ENCODE assay signal across 8 mouse cellular contexts in genomic region chr15:85328455-85328854, GRCm38 (mm10). TPM values are rescaled to one million over a fixed set of nuclear protein-coding genes. Genes with fewer than 3 reads are reported as not detected.
DNase-seq lines count a peak whose midpoint lies in the region; ATAC-seq and TF ChIP-seq lines count a peak whose summit lies in the region.
"Not testable (repeated sequence)": the region's sequence is repeated elsewhere in the genome, so short reads cannot be mapped to it uniquely, and the experiment has no call there.

No protein-coding gene starts in this region.

- H3K9ac ChIP-seq in hindbrain, postnatal 0 days (replicated peaks; ENCODE audit: low read length), result not testable (repeated sequence)

- not testable (repeated sequence) for H3K4me2 ChIP-seq in hindbrain, postnatal 0 days (ENCODE audit: low read depth, low read length)

- TF ChIP-seq CTCF in hindbrain, postnatal 0 days (IDR thresholded peaks at IDR 0.05; ENCODE audit: low read depth), result peak; percentile 51
- TF ChIP-seq CTCF in layer of hippocampus, adult 2 months (conservative IDR thresholded peaks at IDR 0.05), result peak; percentile 68
- peak; percentile 10; the same call in 1 of the 2 replicates for TF ChIP-seq CTCF in spleen, adult 2 months (IDR thresholded peaks at IDR 0.05; ENCODE audit: extremely low read depth, insufficient read depth, insufficient read length, insufficient replicate concordance)

- peak; percentile 67 for DNase-seq in CD4-positive, CD25-positive, alpha-beta regulatory T cell, adult 2 months (ENCODE audit: low read depth, low spot score)
- DNase-seq in R1 (ENCODE audit: low read depth, low spot score), result peak; percentile 79
- not testable (repeated sequence) for DNase-seq in hindbrain, postnatal 0 days (ENCODE audit: low spot score); layer of hippocampus, adult 2 months (ENCODE audit: low spot score in 2 of 2); spleen, adult 2 months (ENCODE audit: low read depth in 1 of 2, low spot score in 2 of 2)
- DNase-seq in lung, postnatal 10 days, result peak; percentile 19
- peak; percentile 31 to 36 for DNase-seq in thymus, postnatal 36 days

- not testable (repeated sequence) for TF ChIP-seq POLR2A in spleen, adult 2 months (IDR thresholded peaks at IDR 0.05; ENCODE audit: low read depth, low read length)

- H3K4me1 ChIP-seq in hindbrain, postnatal 0 days (ENCODE audit: insufficient read depth, low read length); spleen, adult 2 months (ENCODE audit: control insufficient read depth, insufficient read depth, insufficient read length): not testable (repeated sequence)

- H3K4me3 ChIP-seq in hindbrain, postnatal 0 days (ENCODE audit: low read length); layer of hippocampus, adult 2 months; spleen, adult 2 months (ENCODE audit: extremely low read depth, insufficient read depth, insufficient read length): not testable (repeated sequence)

- not testable (repeated sequence) for H3K27ac ChIP-seq in hindbrain, postnatal 0 days; layer of hippocampus, adult 2 months; spleen, adult 2 months (ENCODE audit: insufficient read depth, low read length)

- 94% methylated on average over 2 of the region's 2 CpGs for WGBS in hindbrain, postnatal 0 days
- WGBS in spleen, adult 2 months, result 81% methylated on average over 2 of the region's 2 CpGs

- not testable (repeated sequence) for H3K36me3 ChIP-seq in hindbrain, postnatal 0 days (ENCODE audit: insufficient read depth, low read length); spleen, adult 2 months (ENCODE audit: control insufficient read depth, insufficient read depth, low read length)

- not testable (repeated sequence) for H3K27me3 ChIP-seq in hindbrain, postnatal 0 days (ENCODE audit: insufficient read depth, low read length); spleen, adult 2 months (ENCODE audit: control insufficient read depth, insufficient read depth, low read length)

- peak; percentile 45; the same call in 1 of the 2 replicates for ATAC-seq in common myeloid progenitor, adult 5-6 weeks (replicated peaks; ENCODE audit: low read depth, poor library complexity, severe bottlenecking)
- not testable (repeated sequence) for ATAC-seq in hindbrain, postnatal 0 days

- H3K9me3 ChIP-seq in hindbrain, postnatal 0 days (ENCODE audit: low read length), result not testable (repeated sequence)

RNA-seq across cellular contexts. Expression of gene Atxn10, which starts 7.6 kb away (rescaled TPM):
- total RNA-seq in common myeloid progenitor, adult 5-6 weeks (2017), result 88.5 and 88.7 TPM in 2 replicates
- total RNA-seq in hindbrain, postnatal 0 days (2014; rRNA removed), result 292 and 298 TPM in 2 replicates
- polyA plus RNA-seq in hindbrain, postnatal 0 days (2015; fragmentation: Nextera tagmentation; extraction: Ambion mirVana), result 485 and 499 TPM in 2 replicates
- 100 to 1,000 TPM; 290 to 297 TPM for total RNA-seq in layer of hippocampus, adult 2 months (2021)
- 35.7 and 56.2 TPM in 2 replicates for polyA plus RNA-seq in spleen, adult 2 months (2012; rRNA removed)

Comparison
In these comparisons a context has a peak if more than half of its experiments do, and no peak if none do; other contexts are left out.
1. CTCF ChIP-seq: peak in every context shown above with its lines; median percentile 68 in layer of hippocampus, adult 2 months; 51 in hindbrain, postnatal 0 days; 10 in spleen, adult 2 months.